Mouse (Mus musculus) olfactory bulb, adult 2 months (tissue): Measurements from ENCODE around the gene Olfr1051.

Experiments
- CTCF ChIP-seq: fragments of 200-500 bp; IDR thresholded peaks from 2 replicates; pipeline ENCODE4 v1.5.1; 2012; ENCODE audit warnings: low read depth, mild to moderate bottlenecking, low read length, moderate library complexity; ENCODE audit not compliant: insufficient read depth
- POLR2A ChIP-seq: fragments of 200-500 bp; IDR thresholded peaks from 2 replicates; pipeline ENCODE4 v1.6.1; 2012; ENCODE audit warnings: mild to moderate bottlenecking, low read depth, low read length, moderate library complexity; ENCODE audit not compliant: insufficient read depth

DNA sequence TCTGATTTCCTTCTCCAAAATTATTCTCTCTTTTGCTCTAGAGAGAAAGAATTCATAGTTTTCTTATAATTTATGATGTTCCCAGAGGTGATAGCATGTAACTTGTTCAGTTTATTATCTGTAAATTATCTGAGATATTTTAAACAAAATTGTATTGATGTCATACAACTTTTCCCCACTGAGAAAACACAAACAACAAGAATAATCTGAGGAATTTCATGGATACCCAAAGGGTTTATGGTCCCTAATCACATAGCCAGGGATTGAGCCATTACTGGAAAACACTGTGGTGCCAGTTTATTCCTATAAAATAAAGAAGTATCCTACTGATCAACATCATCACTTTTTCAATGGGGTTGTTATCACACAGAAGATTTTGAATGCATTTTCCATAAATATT lies 38.7 kb downstream of the Olfr1051 start, which contains the start of gene Olfr1048:
- TF ChIP-seq POLR2A (no peak), CTCF (no peak)
